Mouse (Mus musculus): ENCODE measurements around the gene Evi2a. TPM values are rescaled to one million over a fixed set of nuclear protein-coding genes. Genes with fewer than 3 reads are reported as not detected.

Gene Evi2a
- 100 to 1,000 TPM; 209 to 223 TPM for total RNA-seq (2023)

DNA sequence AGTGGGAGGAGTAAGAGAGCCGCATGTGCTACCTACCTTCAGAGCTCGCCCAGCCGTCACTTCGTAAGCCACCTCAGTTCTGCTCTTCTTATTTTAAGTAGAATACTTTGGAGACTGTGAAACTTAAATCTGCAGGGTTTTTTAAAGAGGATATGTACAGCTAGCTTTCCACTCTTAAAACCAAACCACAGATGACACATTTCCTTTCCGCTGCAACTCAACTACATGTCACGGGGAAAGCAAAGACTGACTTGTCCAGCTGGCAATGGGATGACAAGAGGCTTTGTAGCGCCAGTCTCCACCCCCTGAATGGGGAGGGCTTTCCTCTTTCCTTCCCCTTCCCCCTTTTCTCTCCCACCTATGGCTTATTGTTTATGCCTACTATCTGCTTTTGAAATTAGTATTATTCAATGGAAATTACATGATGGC is at the start of gene Evi2a, which contains the start of gene Evi2:
TSS of gene Evi2a (minus strand) at position 277 of the 429 bp plus-strand sequence.
TSS of gene Evi2 (minus strand) at position 257 of the 429 bp plus-strand sequence.

DNA sequence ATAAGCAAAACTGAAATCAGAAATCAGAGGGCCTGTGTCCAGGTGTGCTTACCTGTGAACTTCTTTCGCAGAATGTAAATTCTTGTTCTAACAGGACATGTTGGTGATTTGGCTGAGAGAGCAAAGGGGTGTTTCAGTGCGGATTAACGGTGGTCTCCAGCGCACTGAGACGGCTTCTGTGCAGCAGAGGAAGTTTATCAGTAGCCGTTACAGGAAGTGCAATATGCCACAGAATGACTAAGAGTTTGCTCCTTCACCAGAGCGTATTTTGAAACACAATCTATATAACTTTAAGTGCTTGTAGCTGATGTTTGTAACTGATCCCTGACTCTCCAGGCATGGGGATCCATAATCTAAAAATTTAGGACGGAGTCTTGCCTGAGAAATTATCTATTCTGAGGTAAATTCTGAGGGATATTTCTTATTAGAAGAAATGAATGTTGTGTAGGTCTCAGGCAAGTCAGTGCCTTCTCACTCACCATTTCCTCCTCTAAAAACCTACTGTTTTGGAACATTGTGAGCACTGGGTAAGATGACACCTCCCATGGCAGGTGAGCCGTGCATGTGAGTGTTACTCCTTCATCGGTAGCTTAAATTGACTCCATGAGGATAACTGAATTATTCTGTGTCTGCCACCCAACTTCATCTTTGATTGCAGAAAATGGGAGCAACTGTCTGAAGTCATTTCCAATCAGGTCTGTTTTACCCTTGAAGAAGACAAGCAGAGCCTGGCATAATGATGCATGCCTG is 6.7 kb downstream of the Evi2a start, which contains the start of gene Evi2b:
TSS of gene Evi2b (minus strand) at position 203 of the 750 bp plus-strand sequence.

GRCm38 (mm10) chr11:79503845-79504244 is 26.6 kb downstream of the Evi2a start, which contains the start of gene Omg:
Gene Omg, minus strand, starts transcription at chr11:79504084.

Other genes starting within 250 kb of the Evi2a start
- gene Gm9964, start 233.7 kb downstream of the Evi2a start, total RNA-seq (2023), result 1 to 10 TPM; 1.8 to 2.2 TPM
- gene Nf1, start 190.9 kb downstream of the Evi2a start, total RNA-seq (2023), result 10 to 100 TPM; 29.4 to 38.8 TPM
- under 1 TPM; 0.42 to 0.70 TPM for gene Omg, start 26.5 kb downstream of the Evi2a start, total RNA-seq (2023)
- gene Evi2b, start 6.8 kb downstream of the Evi2a start, total RNA-seq (2023), result 100 to 1,000 TPM; 269 to 299 TPM
- 10 to 100 TPM; 19.8 to 22.6 TPM for gene Evi2, start within 50 bp of the Evi2a start, total RNA-seq (2023)
- gene Rab11fip4, start 60.6 kb upstream of the Evi2a start, total RNA-seq (2023), result 1 to 10 TPM; 2.5 to 2.7 TPM

Measured in monocyte, adult 59 days (primary cell).